Mouse (Mus musculus) CD4-positive, CD25-positive, alpha-beta regulatory T cell, adult 4 months (primary cell): Measurements from ENCODE around the gene Prr15l. TPM values are rescaled to one million over a fixed set of nuclear protein-coding genes. Genes with fewer than 3 reads are reported as not detected.

Experiments
- ATAC-seq: one replicate; pipeline ENCODE4 v1.8.0; 2017
- polyA plus RNA-seq, 2 experiments: library from polyadenylated mRNA; unstranded; fragments of 100-300 nt; shearing (Covaris generic); gene quantifications; one replicate each; pipeline ENCODE4 v1.2.1; 2017

The Prr15l gene
- polyA plus RNA-seq, 2 experiments from 2014 or later = 0.48 to 1.5 TPM

DNA sequence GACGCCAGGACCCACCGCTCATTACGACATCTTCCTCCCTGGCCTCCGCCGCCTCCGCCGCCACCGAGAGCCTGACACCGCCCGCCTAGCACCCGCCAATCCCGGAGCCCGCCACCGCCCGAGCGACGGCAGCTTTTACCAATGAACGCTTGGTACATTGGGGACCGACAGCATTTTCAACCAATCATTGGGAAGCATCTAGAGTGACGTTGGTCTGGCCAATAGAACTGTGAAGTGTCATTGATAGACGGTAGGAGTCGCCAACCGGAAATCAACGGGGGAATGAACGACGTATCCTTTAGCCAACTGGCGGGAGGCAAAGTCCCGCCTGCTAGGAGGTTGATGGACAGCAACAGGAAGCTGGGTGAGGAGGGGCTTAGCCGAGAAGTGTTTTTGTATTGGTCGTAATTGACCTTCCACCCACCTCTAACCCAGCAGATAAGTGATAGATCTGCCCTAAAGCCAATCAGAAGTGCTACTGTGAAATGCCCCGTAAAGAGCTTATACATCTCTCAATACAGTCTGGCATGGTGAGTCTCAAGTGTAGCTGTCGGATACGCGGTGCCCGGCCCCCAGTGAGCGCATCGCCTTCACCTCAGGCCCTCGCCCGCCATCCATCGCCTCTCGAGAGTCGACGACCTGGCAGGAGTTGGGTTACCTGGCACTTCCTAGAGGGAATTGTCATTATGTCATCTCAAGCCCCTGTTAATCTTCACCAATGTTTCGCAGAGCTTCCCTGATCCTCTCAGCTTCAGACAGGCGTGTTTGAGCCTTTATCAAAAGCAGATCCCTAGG, 49.9 kb downstream of the Prr15l start:
- peak; percentile 88 for ATAC-seq

GRCm38 (mm10) chr11:96978401-96979246, 50.7 kb downstream of the Prr15l start:
- no peak for ATAC-seq

DNA sequence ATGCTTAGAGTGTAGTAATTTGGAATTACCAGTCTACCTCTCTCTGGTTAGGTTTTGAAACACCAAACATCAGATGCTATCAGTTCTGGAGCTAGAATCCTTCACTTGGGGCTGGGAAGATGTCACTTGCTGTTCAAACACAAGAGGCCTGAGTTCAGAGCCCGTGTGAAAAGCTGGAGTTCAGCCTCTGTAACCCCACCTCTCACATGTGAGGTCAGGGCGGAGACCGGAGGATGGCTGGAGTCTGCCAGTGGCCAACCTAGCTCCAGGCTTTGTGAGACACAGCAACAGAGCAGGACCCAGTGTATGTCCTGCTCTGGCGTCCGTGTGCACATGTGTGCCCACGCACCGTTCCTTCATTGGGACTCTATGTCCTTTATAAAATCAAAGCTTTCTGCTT, 51.4 kb downstream of the Prr15l start:
- ATAC-seq = no peak

GRCm38 (mm10) chr11:96980021-96980420, 52.1 kb downstream of the Prr15l start:
- ATAC-seq = no peak

DNA sequence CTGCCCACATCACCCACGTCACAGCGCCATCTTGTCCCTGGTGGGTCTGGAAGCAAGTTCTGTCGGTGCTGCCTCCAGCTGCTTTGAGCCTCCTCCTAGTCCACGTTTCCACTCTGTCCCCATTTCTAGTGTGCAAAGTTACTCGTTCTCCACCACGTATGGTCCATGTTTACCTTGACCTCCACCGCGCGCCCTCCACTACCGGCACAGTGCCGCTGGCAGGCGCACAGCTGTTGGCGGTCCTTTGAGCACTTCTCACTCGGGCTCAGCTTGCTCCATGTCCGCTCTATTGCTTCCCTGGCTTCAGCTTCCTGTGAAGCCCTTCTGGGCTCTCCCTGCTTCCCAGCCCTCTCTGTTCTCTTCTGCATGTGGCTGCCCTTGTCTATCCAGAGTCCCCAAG, 53.6 kb downstream of the Prr15l start:
- no peak for ATAC-seq

- no peak for ATAC-seq
These were observed 54.5 kb downstream of the Prr15l start for GRCm38 (mm10) chr11:96982355-96982754.

DNA sequence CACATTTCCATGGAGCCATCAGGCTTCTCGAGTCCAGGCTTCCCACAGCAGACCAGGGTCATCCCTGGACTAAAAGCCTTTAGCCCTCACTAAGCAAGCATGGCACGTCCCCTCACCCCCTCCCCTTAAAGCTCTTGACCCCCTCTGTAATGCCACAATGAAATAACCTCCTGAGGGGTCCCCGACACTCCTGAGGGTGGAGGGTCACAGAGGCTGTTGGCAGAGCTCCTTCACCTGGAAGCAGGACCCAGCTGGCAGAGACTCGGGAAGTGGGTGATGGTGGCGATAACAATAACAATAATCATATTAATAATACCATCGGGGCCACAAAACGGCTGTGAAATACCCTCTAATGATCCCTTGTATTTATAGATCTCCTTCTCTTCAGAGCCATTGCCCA, 55.0 kb downstream of the Prr15l start, which contains the start of gene Sp2:
TSS of gene Sp2 (minus strand) at position 101 of the 400 bp plus-strand sequence.
- no peak for ATAC-seq

DNA sequence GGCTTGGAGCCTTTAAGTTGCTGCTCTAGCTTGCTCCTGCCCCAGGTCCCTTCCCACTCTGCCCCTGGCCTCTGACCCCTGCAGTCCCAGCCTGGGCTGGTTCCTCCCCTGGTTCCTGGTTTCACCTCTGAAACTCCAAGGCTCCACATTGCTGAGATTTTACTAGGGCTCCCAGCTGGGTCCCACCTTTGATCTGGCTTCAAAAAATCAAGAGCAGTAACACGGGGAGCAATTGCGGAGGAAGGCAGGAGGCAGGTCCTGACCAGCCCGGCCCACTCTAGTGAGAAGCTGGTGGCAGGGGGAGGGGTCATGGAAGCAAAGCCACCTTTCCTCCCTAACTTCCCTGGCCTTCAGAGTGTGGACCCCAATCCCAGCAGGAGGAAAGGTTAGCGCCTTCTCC, 57.0 kb downstream of the Prr15l start:
- no peak for ATAC-seq

- ATAC-seq = no peak
These were observed 58.6 kb downstream of the Prr15l start for GRCm38 (mm10) chr11:96986463-96986862.

Other genes starting within 250 kb of the Prr15l start
- gene Snx11, start 150.5 kb upstream of the Prr15l start, polyA plus RNA-seq = 10 to 100 TPM; 11.7 to 21.8 TPM
- gene Cbx1, start 139.0 kb upstream of the Prr15l start, polyA plus RNA-seq = 10 to 100 TPM; 50.8 to 52.7 TPM
- 10 to 100 TPM; 21.3 to 26.1 TPM for gene Nfe2l1, start 98.1 kb upstream of the Prr15l start, polyA plus RNA-seq
- not detected for gene Copz2, start 78.2 kb upstream of the Prr15l start, polyA plus RNA-seq
- gene Cdk5rap3, start 11.6 kb upstream of the Prr15l start, polyA plus RNA-seq = 100 to 1,000 TPM in 1 of 2 experiments, 10 to 100 TPM in 1; 82.3 to 119 TPM
- gene Pnpo, start 15.9 kb downstream of the Prr15l start, polyA plus RNA-seq = 10 to 100 TPM; 28.5 to 48.5 TPM
- 10 to 100 TPM; 19.5 to 22.9 TPM for gene Sp2, start 54.9 kb downstream of the Prr15l start, polyA plus RNA-seq
- 1 to 10 TPM; 1.7 to 3.0 TPM for gene Sp6, start 85.3 kb downstream of the Prr15l start, polyA plus RNA-seq
- gene Scrn2, start 101.8 kb downstream of the Prr15l start, polyA plus RNA-seq = 10 to 100 TPM in 1 of 2 experiments, 1 to 10 TPM in 1; 7.3 to 14.8 TPM
- gene Lrrc46, start 113.3 kb downstream of the Prr15l start, polyA plus RNA-seq = not detected
- gene Mrpl10, start 113.5 kb downstream of the Prr15l start, polyA plus RNA-seq = 10 to 100 TPM; 60.9 to 82.9 TPM
- 10 to 100 TPM; 24.9 to 46.4 TPM for gene Osbpl7, start 122.5 kb downstream of the Prr15l start, polyA plus RNA-seq
- gene Tbx21, start 187.2 kb downstream of the Prr15l start, polyA plus RNA-seq = 1 to 10 TPM; 2.2 TPM
- under 1 TPM in 1 of 2 experiments, not detected in 1; 0.09 TPM for gene Tbkbp1, start 223.4 kb downstream of the Prr15l start, polyA plus RNA-seq